Comparison of ENCODE assay signal across 20 mouse cellular contexts in genomic region chr9:59232682-59233081, GRCm38 (mm10). TPM values are rescaled to one million over a fixed set of nuclear protein-coding genes. Genes with fewer than 3 reads are reported as not detected.
DNase-seq lines count a peak whose midpoint lies in the region; ATAC-seq and TF ChIP-seq lines count a peak whose summit lies in the region.
"Had no signal": no experiment of that assay in that cellular context is flagged by ENCODE, and none has a peak within 500 bp of the region (broad histone marks: within the 10 kb centered on the region; RNA-seq: fewer than 3 reads in every experiment).

No protein-coding gene starts in this region.

- no peak for TF ChIP-seq EP300 in lung, postnatal 0 days (IDR thresholded peaks at IDR 0.05)

- H3K27ac ChIP-seq in lung, postnatal 0 days (ENCODE audit: low read length), result no peak overlapping the region
- H3K27ac ChIP-seq in hindbrain, embryonic 13.5 days, result no peak overlapping the region
- H3K27ac ChIP-seq: forebrain, embryonic 10.5 days; heart, embryonic 10.5 days; limb, embryonic 10.5 days; midbrain, embryonic 13.5 days; neural tube, embryonic 13.5 days had no signal

- no peaks in the 10 kb centered on the region; the same call in 1 of the 2 replicates for H3K4me1 ChIP-seq in lung, postnatal 0 days (ENCODE audit: insufficient read depth, low read depth, low read length)
- H3K4me1 ChIP-seq in hindbrain, embryonic 13.5 days (replicated peaks), result no peaks in the 10 kb centered on the region
- H3K4me1 ChIP-seq: forebrain, embryonic 10.5 days; heart, embryonic 10.5 days; limb, embryonic 10.5 days; midbrain, embryonic 13.5 days; neural tube, embryonic 13.5 days had no signal

- intact Hi-C loops in left cerebral cortex, postnatal 14 days (cut with DNase I), result no loop called here

- no peak overlapping the region for H3K4me3 ChIP-seq in lung, postnatal 0 days (ENCODE audit: low read depth, low read length)
- no peak overlapping the region for H3K4me3 ChIP-seq in hindbrain, embryonic 13.5 days
- H3K4me3 ChIP-seq: forebrain, embryonic 10.5 days; heart, embryonic 10.5 days; limb, embryonic 10.5 days; midbrain, embryonic 13.5 days; neural tube, embryonic 13.5 days had no signal

- H3K27me3 ChIP-seq in lung, postnatal 0 days (replicated peaks; ENCODE audit: insufficient read depth, low read length), result no peaks in the 10 kb centered on the region
- H3K27me3 ChIP-seq in hindbrain, embryonic 13.5 days, result no peaks in the 10 kb centered on the region
- H3K27me3 ChIP-seq: midbrain, embryonic 13.5 days; neural tube, embryonic 13.5 days had no signal

- no peak overlapping the region for H3K4me2 ChIP-seq in lung, postnatal 0 days (replicated peaks; ENCODE audit: low read depth, low read length)
- no peak overlapping the region for H3K4me2 ChIP-seq in hindbrain, embryonic 13.5 days
- H3K4me2 ChIP-seq: midbrain, embryonic 13.5 days; neural tube, embryonic 13.5 days had no signal

- TF ChIP-seq CTCF in lung, postnatal 0 days (IDR thresholded peaks at IDR 0.05), result no peak

- DNase-seq in frontal cortex, postnatal 25 days (ENCODE audit: low spot score in 2 of 2), result no peak
- peak; percentile 29 for DNase-seq in lung, postnatal 0 days (ENCODE audit: low spot score)
- DNase-seq in lung, adult 18-20 months, result no peak
- DNase-seq in left cerebral cortex, postnatal 14 days (ENCODE audit: low spot score in 2 of 2), result peak; percentile 46 to 79
- DNase-seq in kidney, adult 9 months, result no peak
- DNase-seq: adrenal gland, postnatal 36 days; cerebellum, postnatal 36 days; heart, postnatal 10 days; kidney, adult 18-20 months; kidney, postnatal 10 days; liver, postnatal 0 days; thymus, postnatal 14 days had no signal

- 50% methylated on average over 3 of the region's 3 CpGs for WGBS in lung, postnatal 0 days
- 83% methylated on average over 3 of the region's 3 CpGs for WGBS in hindbrain, embryonic 13.5 days

- no peaks in the 10 kb centered on the region for H3K9me3 ChIP-seq in lung, postnatal 0 days (ENCODE audit: low read length)
- H3K9me3 ChIP-seq in hindbrain, embryonic 13.5 days, result no peaks in the 10 kb centered on the region
- H3K9me3 ChIP-seq: forebrain, embryonic 10.5 days; G1E; heart, embryonic 10.5 days; limb, embryonic 10.5 days; neural tube, embryonic 13.5 days had no signal

- no peaks in the 10 kb centered on the region for H3K36me3 ChIP-seq in lung, postnatal 0 days (ENCODE audit: insufficient read depth, low read length)
- H3K36me3 ChIP-seq in hindbrain, embryonic 13.5 days, result no peaks in the 10 kb centered on the region
- H3K36me3 ChIP-seq: forebrain, embryonic 10.5 days; G1E; heart, embryonic 10.5 days; limb, embryonic 10.5 days; midbrain, embryonic 13.5 days; neural tube, embryonic 13.5 days had no signal

- H3K9ac ChIP-seq in lung, postnatal 0 days (replicated peaks; ENCODE audit: low read depth), result no peak overlapping the region
- H3K9ac ChIP-seq in hindbrain, embryonic 13.5 days, result no peak overlapping the region
- H3K9ac ChIP-seq: liver, postnatal 0 days; midbrain, embryonic 13.5 days; neural tube, embryonic 13.5 days had no signal

- peak; percentile 92 for ATAC-seq in frontal cortex, adult (ENCODE audit: low TSS enrichment)
- no peak for ATAC-seq in lung, postnatal 0 days
- ATAC-seq in hindbrain, embryonic 13.5 days (ENCODE audit: low FRiP score), result no peak
- ATAC-seq: liver, postnatal 0 days; midbrain, embryonic 13.5 days had no signal

RNA-seq across cellular contexts. Expression of gene Adpgk, which starts 58.7 kb away (rescaled TPM):
- polyA plus RNA-seq in lung, postnatal 0 days (2015; fragmentation: Nextera tagmentation; extraction: Ambion mirVana), result 26.6 and 26.7 TPM in 2 replicates
- total RNA-seq in left cerebral cortex, postnatal 14 days (2021), result 10 to 100 TPM; 16.0 to 16.1 TPM
- polyA plus RNA-seq in hindbrain, embryonic 13.5 days (2015; fragmentation: Nextera tagmentation; extraction: Ambion mirVana), result 23.2 and 24.5 TPM in 2 replicates

Comparison
In these comparisons a context has a peak if more than half of its experiments do, and no peak if none do; other contexts are left out.
1. DNase-seq: peak in lung, postnatal 0 days (single experiment) and left cerebral cortex, postnatal 14 days (2 of 2); none in frontal cortex, postnatal 25 days (0 of 2), lung, adult 18-20 months (0 of 2) and kidney, adult 9 months (single experiment).